Mouse (Mus musculus) ES-CJ7 (cell line): ENCODE measurements at regions not wholly inside any gene's neighbourhood (a gene's known extent, or its start where the extent isn't known, plus 50 kb on each side); places are given as distances from the start of the nearest gene placed in this dataset.

Experiments used
- DNase-seq: peaks from one replicate; pipeline ENCODE4 v3.0.0; 2011; ENCODE audit warnings: low read depth, low spot score

DNA sequence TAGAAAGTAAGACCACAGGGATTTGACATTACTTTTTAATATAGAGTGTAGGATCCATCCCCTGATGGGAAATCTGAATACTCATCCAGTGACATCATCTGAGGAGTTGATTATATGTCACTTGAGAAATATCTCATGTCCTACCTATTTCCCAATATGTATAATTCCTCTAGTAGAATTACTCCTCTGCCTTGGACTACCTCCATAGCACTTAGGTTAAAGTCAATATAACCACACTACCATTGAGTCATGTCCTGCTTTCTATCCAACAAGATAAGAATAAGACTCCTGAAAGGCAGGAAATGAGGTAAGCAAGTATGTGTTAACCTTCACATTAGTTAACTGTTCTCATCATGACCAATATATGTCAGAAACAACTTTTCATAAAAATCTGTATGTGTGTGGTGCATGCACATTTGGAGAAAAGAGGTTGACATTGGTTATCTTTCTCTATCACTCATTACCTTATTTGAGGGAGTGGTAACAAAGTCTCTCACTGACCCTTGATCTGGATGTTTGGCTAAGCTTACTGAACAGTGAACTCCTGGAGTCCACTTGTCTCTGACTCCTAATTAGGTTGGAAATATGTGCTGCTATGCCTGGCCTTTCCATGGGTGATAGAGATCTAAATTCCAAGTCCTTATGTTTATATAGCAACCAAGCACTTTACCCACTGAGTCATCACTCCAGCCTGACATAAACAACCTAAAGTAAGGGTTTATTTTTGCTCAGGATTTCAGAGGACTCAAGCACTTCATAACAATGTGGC is 292.0 kb upstream of the Pitrm1 start:
- DNase-seq: no peak

DNA sequence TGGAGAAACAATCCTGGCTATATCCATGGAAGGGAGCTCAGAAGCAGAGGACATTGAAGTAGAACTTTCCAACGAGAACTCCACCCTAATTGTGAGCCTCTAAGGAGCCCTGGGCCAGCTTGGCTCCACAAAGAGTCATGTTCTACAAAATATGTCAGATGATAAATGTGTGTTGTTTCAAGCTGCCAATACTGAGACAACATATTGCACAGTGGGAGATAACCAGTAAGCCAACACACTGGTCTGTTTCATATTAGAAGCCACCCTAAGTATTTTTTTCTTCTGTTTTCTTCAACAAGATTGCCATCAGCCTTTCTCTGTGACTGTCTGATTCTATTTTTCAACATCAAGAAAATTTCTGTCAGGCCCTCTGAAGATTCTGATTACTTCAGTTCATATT is 289.5 kb upstream of the Pitrm1 start:
- DNase-seq: no peak

DNA sequence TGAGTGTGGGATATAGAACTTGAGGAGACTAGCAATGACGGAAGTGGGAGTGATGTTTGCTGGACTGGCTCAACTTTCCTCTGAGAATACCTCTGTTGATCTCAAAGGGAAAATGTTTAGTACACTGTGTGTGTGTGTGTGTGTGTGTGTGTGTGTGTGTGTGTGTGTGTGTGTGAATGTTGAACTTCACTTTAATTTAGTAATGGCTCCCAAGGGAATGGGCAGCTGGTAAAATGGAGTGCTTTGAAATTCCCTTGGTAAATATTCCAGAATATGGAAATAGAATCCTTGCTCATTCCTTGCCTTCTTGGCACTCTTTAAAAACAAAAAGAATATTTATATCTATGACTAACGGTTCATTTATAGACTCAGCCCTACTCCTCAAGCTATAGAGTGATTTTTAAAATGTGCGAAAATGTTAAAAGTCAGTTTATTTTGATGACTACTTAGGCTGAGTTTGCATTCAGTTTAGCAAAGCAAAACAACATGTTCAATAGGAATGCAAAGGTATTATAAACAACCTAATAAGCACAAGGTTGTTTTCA is 287.6 kb upstream of the Pitrm1 start:
- no peak for DNase-seq

DNA sequence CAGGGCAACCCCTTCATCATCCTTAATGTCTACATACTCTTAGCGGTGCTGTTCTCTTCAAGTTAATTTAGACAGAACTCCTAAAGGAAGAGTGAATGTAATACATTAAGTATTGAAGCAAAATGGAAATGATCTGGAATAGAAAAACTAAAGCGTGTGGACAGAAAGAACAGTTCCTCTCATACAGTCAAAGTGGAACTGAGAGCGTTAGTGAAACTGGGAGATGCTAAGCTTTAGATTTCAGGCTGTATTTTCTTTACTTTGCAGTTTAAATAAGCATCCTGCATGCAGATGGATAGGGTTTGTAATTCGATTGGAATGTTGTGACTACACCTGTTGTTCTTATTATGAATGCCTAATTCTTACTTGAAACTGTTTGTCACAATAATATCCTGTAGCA is 286.5 kb upstream of the Pitrm1 start:
- DNase-seq: no peak

DNA sequence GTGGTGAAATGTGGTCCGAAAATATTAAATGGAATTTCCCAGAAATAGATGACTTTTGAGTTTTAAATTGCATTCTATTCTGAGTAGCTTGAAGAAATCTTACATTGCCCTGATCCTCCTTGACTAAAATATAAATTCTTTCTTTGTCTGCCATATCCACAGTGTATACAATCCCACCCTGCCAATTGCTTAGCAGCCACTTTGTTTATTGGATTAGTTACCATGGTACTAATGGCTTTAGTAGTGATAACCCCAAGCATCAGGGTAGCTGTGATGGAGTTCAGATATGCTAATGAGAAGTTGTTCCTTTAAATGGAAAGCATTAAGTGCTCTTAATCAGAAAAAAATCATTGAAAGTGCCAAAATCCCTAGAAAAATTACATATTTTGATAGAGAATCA is 277.4 kb upstream of the Pitrm1 start:
- DNase-seq: no peak

DNA sequence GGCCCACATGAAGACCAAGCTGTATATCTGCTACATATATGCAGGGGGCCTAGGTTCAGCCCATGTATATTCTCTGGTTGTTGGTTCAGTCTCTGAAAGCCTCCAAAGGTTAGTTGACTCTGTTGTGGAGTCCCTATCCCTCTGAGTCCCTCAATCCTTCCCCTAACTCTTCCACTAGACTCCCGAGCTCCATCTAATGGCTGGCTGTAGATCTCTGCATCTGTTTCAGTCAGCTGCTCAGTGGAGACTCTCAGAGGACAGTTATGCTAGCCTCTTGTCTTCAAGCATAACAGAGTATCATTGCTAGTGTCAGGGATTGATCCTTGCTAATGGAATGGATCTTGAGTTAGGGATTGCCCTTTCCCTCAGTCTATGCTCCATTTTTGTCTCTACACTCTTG is 275.0 kb upstream of the Pitrm1 start:
- no peak for DNase-seq

DNA sequence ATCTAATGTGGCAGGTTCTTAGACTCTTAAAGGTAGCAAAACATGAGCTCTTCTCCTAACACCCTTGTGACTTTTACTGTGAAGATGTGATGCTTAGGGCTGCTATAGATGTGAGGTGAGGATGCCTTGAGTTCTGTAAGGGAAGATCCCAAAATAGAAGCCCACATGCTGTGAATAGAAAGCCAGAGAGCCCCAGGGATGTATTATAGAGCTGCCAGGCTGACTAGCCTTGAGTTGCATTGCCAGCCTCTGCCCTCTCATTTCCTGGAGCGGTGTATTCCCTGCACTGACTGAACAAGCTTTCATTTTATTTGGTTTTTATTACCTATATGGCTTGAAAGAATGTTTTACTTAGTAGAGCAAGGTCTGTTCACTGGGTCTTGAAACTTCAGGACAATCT is 267.9 kb upstream of the Pitrm1 start:
- DNase-seq: no peak

DNA sequence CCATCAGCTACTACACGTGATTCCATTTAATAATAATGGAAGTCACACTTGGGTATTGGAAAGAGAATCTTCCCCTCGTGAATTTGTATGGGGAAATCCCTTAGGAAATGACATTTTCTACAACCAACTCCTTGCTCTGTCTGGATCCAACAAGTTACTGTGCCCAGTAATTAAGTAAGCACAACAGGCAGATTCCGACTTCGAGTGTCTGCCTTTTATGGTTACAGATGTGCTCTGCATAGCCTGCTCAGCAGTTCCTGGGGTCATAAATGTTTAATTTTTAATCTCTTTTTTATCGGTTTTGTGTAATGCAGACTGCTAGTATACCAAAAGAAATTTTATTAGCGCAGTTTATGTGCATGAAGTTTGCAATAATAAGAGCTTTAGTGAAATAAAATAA is 259.8 kb upstream of the Pitrm1 start:
- DNase-seq: no peak

DNA sequence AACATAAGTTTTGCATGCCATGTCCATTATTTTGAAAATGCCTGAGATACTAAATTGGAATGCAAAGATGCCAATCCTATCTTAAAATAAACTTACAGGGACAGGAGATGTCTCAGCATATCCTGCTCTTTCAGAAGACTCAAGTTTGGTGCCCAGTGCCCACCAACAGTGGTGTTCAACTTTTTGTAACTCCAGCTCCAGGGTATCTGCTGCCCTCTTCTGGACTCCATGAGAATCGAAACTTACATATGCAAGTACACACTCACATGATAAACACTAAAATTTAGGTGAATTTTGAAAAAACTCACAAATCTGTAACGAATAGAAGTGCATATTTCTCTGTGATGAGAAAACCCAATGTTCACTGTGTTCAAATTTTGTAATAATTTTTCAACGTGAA is 255.9 kb upstream of the Pitrm1 start:
- DNase-seq: peak; percentile 58

DNA sequence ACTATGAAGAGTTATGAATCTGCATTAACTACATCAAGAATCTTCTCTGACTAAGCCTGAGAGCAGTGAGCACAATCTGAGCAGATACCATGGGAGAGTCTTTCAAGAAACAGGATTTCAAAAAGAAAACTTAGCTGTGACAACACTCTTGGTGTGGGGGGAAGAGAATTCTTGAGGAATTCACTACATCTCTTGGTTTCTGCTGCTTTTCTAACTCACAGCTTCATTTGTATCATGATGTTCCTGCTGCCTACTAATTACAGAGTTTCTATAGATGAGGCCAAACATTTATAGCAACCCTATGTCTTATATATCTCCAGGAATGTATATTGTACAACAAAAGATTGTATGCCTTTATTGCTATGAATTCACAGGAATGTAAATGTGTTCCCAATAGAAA is 242.2 kb upstream of the Pitrm1 start:
- DNase-seq: no peak

DNA sequence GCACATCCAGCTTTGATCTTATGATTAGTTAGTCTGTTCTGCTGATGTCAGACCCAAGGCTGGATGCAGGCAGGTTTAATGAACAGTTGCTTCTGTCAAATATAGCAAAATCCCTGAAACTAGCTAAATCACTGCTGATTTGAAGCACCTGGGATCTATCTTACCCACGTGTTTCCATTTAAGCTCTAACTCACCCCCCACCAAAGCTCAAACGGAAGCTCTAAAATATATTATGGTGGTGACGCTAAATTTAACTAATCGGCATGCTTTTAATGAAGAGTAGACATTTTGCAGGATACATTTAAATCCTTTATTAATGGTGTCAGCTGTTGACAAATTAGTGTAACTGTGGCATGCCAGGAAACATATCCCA is 241.3 kb upstream of the Pitrm1 start:
- DNase-seq: no peak

DNA sequence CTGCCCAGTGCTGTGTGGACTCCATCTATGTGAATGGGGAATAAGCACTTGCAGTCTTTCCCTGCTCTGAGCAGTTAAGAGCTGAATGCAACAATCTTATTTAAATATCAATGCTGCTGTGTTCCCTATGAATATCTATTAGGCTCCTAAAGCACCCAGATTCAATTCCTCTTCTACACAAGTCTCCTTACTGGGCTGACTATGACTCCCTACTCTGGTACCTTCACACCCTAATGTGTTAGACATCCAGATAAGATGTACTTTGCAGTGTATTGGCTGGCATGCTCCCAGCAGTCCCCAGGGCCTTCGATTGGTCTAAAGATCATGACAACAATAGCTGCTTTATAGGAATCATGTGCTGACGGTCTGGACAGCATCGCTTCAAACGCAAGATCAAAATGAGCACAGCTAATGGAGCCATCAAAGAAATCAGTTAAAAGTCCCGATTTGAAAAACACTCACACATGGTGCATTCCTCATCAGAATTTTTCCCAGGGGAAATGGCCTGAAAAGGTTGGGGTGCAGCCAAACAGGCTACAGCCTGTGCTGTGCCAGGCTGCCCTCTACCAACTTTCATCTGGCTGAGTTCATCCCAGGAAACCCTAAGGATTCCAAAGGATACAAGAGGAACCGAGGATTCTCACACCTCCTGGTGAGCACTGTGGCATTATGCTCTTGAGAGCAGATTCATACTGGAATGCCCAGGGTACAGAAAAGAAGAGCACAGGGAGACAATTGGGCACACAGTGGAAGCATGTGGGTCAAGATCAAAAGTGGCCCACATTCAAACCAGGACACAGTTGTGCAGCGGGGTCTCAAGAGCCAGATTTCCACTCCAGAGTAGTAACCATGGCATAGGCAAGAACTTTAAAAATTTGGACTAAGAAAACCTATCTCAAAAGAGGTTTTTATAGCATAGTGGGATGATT is 240.7 kb upstream of the Pitrm1 start:
- no peak for DNase-seq

DNA sequence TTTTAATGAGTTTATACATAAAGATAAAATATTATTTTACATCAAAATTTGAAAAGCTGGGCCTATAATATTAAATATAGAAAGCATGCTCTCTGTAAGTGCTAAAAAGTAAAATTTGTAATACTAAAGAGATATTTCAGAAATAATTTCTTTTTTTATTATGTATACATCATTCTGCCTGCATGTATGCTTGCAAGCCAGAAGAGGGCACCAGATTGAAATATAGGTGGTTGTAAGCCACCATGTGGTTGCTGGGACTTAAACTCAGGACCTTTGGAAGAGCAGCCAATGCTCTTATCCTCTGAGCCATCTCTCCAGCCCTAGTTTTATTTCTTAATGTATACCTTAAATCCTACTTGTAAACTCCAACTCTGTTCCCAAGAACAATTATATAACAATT is 231.7 kb upstream of the Pitrm1 start:
- peak; percentile 25 for DNase-seq

DNA sequence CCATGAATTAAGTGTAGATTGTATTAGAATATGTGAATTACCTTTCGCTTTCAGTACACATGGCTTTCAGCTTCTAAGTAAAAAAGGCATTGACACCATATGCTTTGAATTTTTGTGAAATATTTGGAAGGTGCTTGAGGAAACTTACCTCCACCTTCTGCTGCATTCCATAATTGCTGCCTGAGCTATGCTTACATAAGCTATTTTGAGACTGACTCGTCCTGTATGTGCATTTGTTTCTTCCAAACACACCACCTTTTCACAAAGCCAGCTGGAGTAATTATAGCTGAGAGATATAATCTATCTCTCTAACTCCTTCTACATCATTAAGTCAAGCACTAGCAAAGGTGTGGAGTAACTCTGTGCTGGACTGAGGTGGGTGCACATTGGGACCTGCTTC is 224.0 kb upstream of the Pitrm1 start:
- no peak for DNase-seq

DNA sequence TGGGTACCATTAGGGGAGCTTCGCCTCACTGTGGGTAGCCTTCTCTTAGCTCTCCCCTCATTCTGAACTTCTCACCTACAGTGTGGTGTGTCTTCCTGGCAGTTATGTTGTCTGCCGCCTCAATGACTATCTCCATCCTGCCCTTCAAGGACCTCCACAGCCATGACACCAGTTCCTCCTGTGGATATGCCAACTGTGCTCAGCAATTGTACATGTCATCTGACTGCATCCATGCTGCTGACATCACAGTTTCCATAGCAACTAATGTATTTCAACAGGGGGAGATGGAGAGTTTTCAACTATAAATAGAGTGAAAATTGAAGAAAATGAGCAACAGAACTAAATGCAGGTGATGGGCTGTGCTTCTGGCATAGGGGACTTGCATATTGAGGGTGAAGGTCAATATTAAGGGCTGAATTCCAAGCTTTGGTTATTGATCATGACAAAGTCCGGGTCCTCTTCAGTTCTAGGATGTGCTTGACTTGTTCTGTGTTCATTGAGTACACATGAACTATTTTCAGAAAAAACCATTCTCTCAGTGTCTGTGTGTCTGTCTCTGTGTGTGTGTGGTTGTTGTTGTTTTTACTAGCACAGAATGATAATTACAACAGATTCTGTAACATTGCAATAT is 217.5 kb upstream of the Pitrm1 start:
- DNase-seq: no peak

DNA sequence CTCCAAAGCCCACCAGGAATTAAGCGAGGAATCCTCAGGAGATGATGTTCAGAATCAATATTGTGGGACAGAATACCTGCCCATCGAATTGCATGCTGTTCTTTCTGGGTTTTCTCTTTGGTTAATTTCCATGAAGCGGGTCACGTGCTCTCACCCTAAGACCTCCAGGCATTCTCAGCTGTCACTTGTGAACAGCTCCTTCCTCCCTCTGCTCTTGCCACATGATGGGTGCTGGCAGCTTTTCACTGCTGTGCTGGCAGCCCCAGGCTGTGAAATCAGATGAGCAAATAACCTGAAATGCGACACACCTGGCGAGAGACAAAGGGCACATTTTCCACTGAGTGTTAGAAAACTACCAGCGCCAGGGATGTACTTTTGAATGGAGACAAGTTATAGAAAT is 207.8 kb upstream of the Pitrm1 start:
- no peak for DNase-seq

DNA sequence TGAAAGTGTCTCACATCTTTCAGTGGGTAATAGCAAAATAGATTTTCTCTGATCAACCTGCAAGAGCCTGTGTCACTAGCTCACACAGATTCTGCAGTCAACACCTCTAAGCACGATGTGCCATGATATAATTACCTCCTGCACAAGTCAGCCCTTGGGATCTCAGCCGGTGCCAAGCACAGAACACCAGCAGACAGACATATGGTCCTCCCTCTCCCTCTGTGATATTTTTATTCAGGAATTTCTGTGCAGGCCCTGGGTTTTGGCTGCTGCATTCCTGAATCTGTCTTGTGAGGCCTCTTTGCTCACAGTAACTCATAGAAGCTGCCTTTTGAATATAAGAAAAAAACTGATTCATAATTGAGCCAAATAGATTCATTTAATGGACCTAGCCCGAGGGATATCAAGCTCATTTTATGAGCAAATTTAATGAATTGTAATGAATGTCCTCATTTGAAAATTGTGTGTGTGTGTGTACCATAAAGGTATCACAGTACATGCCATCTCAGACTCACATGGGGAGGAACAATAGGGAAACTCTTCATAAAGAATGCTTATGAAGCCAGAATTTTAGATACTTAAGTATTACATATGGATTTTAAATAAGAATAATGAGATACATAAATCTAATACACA is 206.7 kb upstream of the Pitrm1 start:
- DNase-seq: no peak

DNA sequence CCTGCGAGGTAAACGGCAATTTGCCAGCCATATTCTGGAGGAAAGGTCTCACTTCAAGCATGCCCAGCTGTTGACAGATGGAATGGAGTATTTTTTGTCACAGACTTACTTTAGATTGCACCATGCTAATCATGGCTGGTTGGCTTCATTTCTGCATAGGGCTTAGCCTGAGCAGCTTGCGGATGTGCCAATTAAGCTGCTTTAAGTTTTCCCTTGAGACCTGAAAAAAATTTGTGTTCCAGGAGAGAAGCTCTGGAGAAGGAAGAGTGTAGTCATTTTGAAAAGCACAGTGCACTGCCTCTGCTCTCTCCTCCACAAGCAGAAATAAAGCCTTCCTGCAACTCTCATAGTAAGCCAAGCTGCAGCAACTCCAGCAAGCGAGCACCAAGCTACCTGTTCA is 182.8 kb upstream of the Pitrm1 start:
- no peak for DNase-seq

DNA sequence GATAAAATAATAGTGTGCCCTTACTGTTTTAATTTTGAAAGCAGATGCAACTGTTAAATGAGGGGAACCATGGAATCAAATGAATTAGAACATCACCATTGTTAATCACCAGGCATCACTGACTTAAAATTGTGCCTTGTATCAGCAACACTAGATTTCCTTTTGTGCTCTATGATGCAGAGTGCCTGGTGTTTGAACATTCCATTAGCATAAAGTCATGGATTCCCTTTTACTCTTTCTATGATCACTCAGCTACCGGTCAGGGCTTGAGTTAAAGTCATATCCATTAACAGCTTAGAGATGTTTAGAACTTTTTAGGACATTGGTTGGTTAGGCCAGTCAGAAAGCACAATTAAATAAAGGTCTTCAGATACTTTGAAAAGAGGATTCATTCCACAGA is 180.3 kb upstream of the Pitrm1 start:
- DNase-seq: no peak

DNA sequence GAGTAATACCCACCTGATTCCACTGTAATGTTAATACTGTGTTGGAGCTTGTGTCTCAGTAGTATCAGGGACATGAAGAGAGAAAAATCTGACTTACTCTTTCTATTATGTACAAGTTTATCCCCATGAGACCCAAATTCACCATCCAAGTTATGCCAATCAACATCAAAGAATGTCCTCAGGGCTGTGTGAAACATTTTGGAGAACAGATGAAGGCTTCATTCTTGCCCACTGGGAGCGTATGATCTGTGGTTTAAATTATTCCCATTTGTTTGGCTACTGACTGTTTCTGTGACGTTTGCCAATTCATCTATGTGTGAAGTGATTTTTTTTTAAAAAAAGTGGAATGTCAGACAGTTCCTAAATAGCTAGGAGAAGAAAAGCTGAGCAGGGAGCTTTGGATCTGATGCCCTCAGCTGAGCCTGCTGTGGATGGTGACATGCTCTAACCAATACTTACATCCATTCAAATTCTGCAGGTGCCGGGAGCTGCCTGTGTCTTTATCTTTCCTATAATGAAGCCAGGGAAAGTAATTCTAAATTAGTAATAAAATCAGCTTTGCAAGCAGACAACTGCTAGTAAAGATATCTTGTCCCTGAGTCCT is 173.3 kb upstream of the Pitrm1 start:
- DNase-seq: no peak

DNA sequence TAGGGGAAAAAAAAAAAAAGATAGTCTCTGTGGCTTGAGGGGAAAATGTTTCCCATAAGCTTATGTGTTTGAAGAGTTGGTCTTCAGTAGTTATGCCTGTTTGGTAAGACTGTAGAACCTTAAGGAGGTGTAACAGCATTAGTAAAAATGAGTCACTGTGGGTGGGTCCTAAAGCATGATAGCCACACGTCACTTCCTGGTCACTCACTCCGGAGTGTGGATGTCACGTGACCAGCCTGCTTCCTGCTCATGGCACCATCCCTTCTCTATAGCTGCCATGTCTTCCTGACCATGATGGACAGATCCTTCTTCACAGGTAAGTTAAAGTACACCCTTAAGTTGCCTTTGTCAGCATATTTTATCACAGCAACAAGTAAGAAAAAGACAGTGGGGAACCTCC is 170.0 kb upstream of the Pitrm1 start:
- DNase-seq: no peak
